Mouse (Mus musculus) midbrain, postnatal 0 days (tissue): ENCODE measurements around the gene Slc4a4. TPM values are rescaled to one million over a fixed set of nuclear protein-coding genes. Genes with fewer than 3 reads are reported as not detected.

ENCODE experiments used
- ATAC-seq: fragments of 200-750 bp; cut with Nextera tagmentation; 2 replicates; pipeline ENCODE4 v1.8.0; 2017; ENCODE audit warnings: moderate number of reproducible peaks, mild to moderate bottlenecking, moderate TSS enrichment, moderate library complexity; ENCODE audit not compliant: low FRiP score
- DNase-seq: peaks from one replicate; pipeline ENCODE4 v3.0.0-alpha.2; 2015; ENCODE audit warnings: low spot score
- H3K27ac ChIP-seq: fragments of 300-500 bp; sonication (generic); 2 replicates; pipeline ENCODE4 v1.5.1; 2014; ENCODE audit warnings: low read depth, mild to moderate bottlenecking, low read length, mixed read lengths
- H3K27me3 ChIP-seq: fragments of 300-500 bp; sonication (generic); 2 replicates; pipeline ENCODE4 v1.6.1; 2014; ENCODE audit warnings: low read length, control low read depth, mixed read lengths; ENCODE audit not compliant: insufficient read depth
- H3K36me3 ChIP-seq: fragments of 300-500 bp; sonication (generic); 2 replicates; pipeline ENCODE4 v1.6.1; 2014; ENCODE audit warnings: low read length, control low read depth, mixed read lengths; ENCODE audit not compliant: insufficient read depth
- H3K4me1 ChIP-seq: fragments of 300-500 bp; sonication (generic); 2 replicates; pipeline ENCODE4 v1.6.1; 2014; ENCODE audit warnings: mild to moderate bottlenecking, control low read depth, antibody characterized with exemption, low read length, mixed read lengths; ENCODE audit not compliant: insufficient read depth
- H3K4me2 ChIP-seq: fragments of 300-500 bp; sonication (generic); 2 replicates; pipeline ENCODE4 v1.6.1; 2014; ENCODE audit warnings: low read depth, mild to moderate bottlenecking, low read length, mixed read lengths; ENCODE audit not compliant: poor library complexity, severe bottlenecking
- H3K4me3 ChIP-seq: fragments of 300-500 bp; sonication (generic); 2 replicates; pipeline ENCODE4 v1.5.1; 2014; ENCODE audit warnings: low read depth, mild to moderate bottlenecking, low read length, moderate library complexity
- H3K9ac ChIP-seq: fragments of 300-500 bp; sonication (generic); replicated peaks from 2 replicates; pipeline ENCODE4 v1.6.1; 2014; ENCODE audit warnings: mild to moderate bottlenecking, low read length, moderate library complexity, mixed read lengths; ENCODE audit not compliant: poor library complexity, severe bottlenecking
- H3K9me3 ChIP-seq: fragments of 300-500 bp; sonication (generic); 2 replicates; pipeline ENCODE4 v1.6.1; 2016; ENCODE audit warnings: low read length, control low read depth
- CTCF ChIP-seq: IDR thresholded peaks from 2 replicates; pipeline ENCODE4 v1.5.1; 2016; ENCODE audit warnings: antibody characterized with exemption, mild to moderate bottlenecking
- WGBS: fragments of 180-500 bp; shearing (Covaris S2); extraction: QIAGEN DNeasy Blood & Tissue Kit; methylation state at CpG from one replicate; pipeline ENCODE4 v1.1.7; 2014; 5-methylcytosine and 5-hydroxymethylcytosine counted together
- polyA plus RNA-seq: library from polyadenylated mRNA; unstranded; fragments of >200 nt; fragmentation: Nextera tagmentation; extraction: Ambion mirVana; gene quantifications from 2 replicates; pipeline ENCODE4 v1.2.1, GENCODE M21; 2015
- total RNA-seq: library from RNA; depleted of rRNA; stranded (reverse); fragments of >200 nt; gene quantifications from 2 replicates; pipeline ENCODE4 v1.2.3, GENCODE M21; 2014

Slc4a4 gene
- total and polyA plus RNA-seq, 2 experiments from 2014 or later: 17.4 to 57.3 TPM

DNA sequence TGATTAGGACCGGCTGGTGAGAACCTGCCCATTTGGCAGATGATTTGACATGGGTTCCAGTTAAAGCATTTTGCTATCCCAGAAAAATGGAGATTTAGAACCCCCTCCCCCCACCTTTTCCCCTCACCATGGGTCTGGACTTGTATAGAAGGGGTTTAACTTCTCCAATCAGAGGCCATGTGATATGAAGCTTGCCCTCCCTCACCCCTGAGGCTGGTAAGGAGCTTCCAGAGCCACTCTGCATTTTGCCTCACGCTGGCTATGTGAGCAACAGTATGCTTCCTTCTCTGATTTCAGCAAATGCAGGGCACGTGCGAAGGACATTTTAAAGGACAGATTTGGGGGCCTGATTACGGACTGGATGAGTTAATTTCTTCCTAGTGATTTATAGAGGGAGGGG is 43.5 kb downstream of the Slc4a4 start:
- WGBS: 73% methylated on average over 5 of the region's 5 CpGs
- H3K4me3 ChIP-seq: no peak overlapping the region
- no peak overlapping the region for H3K9ac ChIP-seq
- ATAC-seq: 0 out of 2 replicates have a peak, but pooled peaks have one; percentile 15
- TF ChIP-seq CTCF: no peak
- H3K9me3 ChIP-seq: no peaks in the 10 kb centered on the region
- H3K27ac ChIP-seq: peak overlapping the region; percentile 27; the same call in 1 of the 2 replicates
- no peak overlapping the region; the same call in 1 of the 2 replicates for H3K4me2 ChIP-seq
- H3K36me3 ChIP-seq: no peaks in the 10 kb centered on the region
- H3K27me3 ChIP-seq: no peaks in the 10 kb centered on the region
- H3K4me1 ChIP-seq: peaks cover 8% of the 10 kb centered on the region; the same call in 1 of the 2 replicates
- no peak for DNase-seq

DNA sequence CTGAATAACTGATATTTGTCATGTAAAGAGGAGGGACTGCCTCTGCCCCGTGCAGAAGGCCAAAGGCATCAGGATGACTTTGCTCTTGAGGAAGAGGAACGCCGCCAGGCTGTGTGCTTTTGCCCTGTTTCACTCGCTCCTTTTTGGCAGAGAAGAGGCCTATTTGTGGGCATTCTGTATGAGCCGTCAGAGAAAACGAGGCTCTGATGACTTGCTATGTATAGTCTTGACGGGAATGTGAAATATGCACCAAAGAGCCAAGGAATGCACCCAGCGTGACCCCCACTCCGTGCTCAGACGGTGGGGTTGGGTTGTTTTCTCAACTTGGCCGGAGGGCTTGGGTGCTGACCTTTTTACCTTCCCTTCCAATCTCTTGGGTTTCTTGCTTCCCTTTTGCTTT is 44.0 kb downstream of the Slc4a4 start:
- Histone ChIP-seq H3K9ac (no peak overlapping the region), H3K4me3 (no peak overlapping the region), H3K36me3 (no peaks in the 10 kb centered on the region), H3K4me1 (peaks cover 8% of the 10 kb centered on the region; the same call in 1 of the 2 replicates), H3K4me2 (no peak overlapping the region), H3K9me3 (no peaks in the 10 kb centered on the region), H3K27ac (0 out of 2 replicates have a peak overlapping the region, but pooled peaks have one; percentile 27), H3K27me3 (no peaks in the 10 kb centered on the region)
- no peak for ATAC-seq
- no peak for TF ChIP-seq CTCF
- WGBS: 78% methylated on average over 11 of the region's 11 CpGs
- DNase-seq: no peak

DNA sequence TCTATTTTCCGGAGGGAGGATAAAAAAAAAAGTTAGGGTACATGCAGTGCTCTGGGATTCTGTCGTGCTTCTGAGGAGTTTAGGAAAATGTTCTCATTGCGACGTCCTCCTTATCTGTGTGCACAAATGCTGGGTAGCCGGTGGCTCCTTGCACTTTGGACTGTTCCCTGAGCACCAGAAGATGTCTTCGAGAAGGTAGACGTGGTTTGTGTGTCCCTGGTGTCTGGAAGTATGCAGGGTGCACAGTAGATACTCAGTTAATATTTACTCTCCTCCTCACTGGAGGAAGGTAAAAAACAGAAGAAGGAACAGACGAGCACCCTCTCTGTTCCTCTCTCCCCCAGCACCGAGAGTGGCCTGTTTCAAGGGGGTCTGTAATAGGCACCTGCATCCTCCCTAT is 44.6 kb downstream of the Slc4a4 start:
- Histone ChIP-seq H3K9me3 (no peaks in the 10 kb centered on the region), H3K9ac (no peak overlapping the region), H3K4me1 (peaks cover 8% of the 10 kb centered on the region; the same call in 1 of the 2 replicates), H3K27ac (no peak overlapping the region), H3K27me3 (no peaks in the 10 kb centered on the region), H3K4me3 (no peak overlapping the region), H3K4me2 (no peak overlapping the region), H3K36me3 (no peaks in the 10 kb centered on the region)
- no peak for TF ChIP-seq CTCF
- no peak for ATAC-seq
- WGBS: 92% methylated on average over 9 of the region's 9 CpGs
- no peak for DNase-seq

- no peak overlapping the region for H3K9ac ChIP-seq
- H3K9me3 ChIP-seq: no peaks in the 10 kb centered on the region
- no peaks in the 10 kb centered on the region for H3K27me3 ChIP-seq
- H3K4me2 ChIP-seq: peak overlapping the region; percentile 34
- no peaks in the 10 kb centered on the region for H3K36me3 ChIP-seq
- ATAC-seq: no peak
- H3K4me3 ChIP-seq: no peak overlapping the region
- H3K27ac ChIP-seq: no peak overlapping the region
- WGBS: 31% methylated on average over 7 of the region's 7 CpGs
- peaks cover 8% of the 10 kb centered on the region; the same call in 1 of the 2 replicates for H3K4me1 ChIP-seq
- no peak for TF ChIP-seq CTCF
- no peak for DNase-seq
These were observed 46.8 kb downstream of the Slc4a4 start for GRCm38 (mm10) chr5:88933454-88933853.

GRCm38 (mm10) chr5:88933946-88934345 is 47.3 kb downstream of the Slc4a4 start:
- no peak for ATAC-seq
- Histone ChIP-seq H3K27ac (no peak overlapping the region), H3K9ac (no peak overlapping the region), H3K9me3 (no peaks in the 10 kb centered on the region), H3K4me3 (peak overlapping the region; percentile 8; the same call in 1 of the 2 replicates), H3K36me3 (no peaks in the 10 kb centered on the region), H3K4me1 (peaks cover 8% of the 10 kb centered on the region; the same call in 1 of the 2 replicates), H3K4me2 (peak overlapping the region; percentile 34), H3K27me3 (no peaks in the 10 kb centered on the region)
- no peak for DNase-seq
- 36% methylated on average over 14 of the region's 14 CpGs for WGBS
- TF ChIP-seq CTCF: no peak

- Histone ChIP-seq H3K9me3 (no peaks in the 10 kb centered on the region), H3K36me3 (no peaks in the 10 kb centered on the region), H3K4me1 (no peaks in the 10 kb centered on the region), H3K4me3 (no peak overlapping the region), H3K9ac (no peak overlapping the region), H3K4me2 (no peak overlapping the region), H3K27ac (no peak overlapping the region), H3K27me3 (no peaks in the 10 kb centered on the region)
- ATAC-seq (no peak), DNase-seq (no peak)
- 100% methylated on average over 1 of the region's 1 CpGs for WGBS
- TF ChIP-seq CTCF: no peak
These were observed 51.6 kb downstream of the Slc4a4 start for GRCm38 (mm10) chr5:88938208-88938607.
